Mouse (Mus musculus) bone marrow, adult 2 months (tissue): ENCODE results near the gene Gm4737.

Experiments used
- CTCF ChIP-seq: fragments of 200-500 bp; IDR thresholded peaks from 2 replicates; pipeline ENCODE4 v1.5.1; 2011; ENCODE audit warnings: low read length, control low read depth; ENCODE audit not compliant: control insufficient read depth, insufficient read depth
- POLR2A ChIP-seq: fragments of 200-500 bp; IDR thresholded peaks from 2 replicates; pipeline ENCODE4 v1.6.1; 2011; ENCODE audit warnings: low read depth, mild to moderate bottlenecking, control low read depth, low read length, borderline replicate concordance; ENCODE audit not compliant: control insufficient read depth

DNA sequence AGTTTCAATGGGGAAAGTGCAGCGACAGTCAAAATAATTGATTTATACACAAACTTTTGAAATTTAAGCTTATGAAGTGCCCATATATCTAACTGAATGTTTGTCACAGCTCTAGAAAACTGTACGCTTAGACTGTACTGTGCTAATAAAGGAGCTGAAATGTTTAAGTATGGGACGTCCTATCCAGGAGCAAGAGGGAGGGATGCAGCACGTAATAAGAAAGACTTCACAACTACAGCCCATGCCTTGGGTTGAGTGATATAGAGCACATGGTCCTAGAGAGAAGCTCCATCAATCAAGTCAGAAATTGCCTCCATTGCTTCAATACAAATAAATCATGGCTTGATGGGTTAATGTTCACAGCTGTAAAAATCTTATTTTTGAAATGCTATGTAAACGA, 40.9 kb upstream of the Gm4737 start:
- TF ChIP-seq CTCF: no peak
- TF ChIP-seq POLR2A: no peak
